Mouse (Mus musculus) olfactory bulb, adult 2 months (tissue): Measurements from ENCODE around the gene Poldip3.

Source experiments
- CTCF ChIP-seq: fragments of 200-500 bp; IDR thresholded peaks from 2 replicates; pipeline ENCODE4 v1.5.1; 2012; ENCODE audit warnings: low read depth, mild to moderate bottlenecking, low read length, moderate library complexity; ENCODE audit not compliant: insufficient read depth
- POLR2A ChIP-seq: fragments of 200-500 bp; IDR thresholded peaks from 2 replicates; pipeline ENCODE4 v1.6.1; 2012; ENCODE audit warnings: mild to moderate bottlenecking, low read depth, low read length, moderate library complexity; ENCODE audit not compliant: insufficient read depth

- no peak for TF ChIP-seq CTCF
- no peak for TF ChIP-seq POLR2A
Observed at GRCm38 (mm10) chr15:83142861-83143260, 6.3 kb downstream of the Poldip3 start.
